Mouse (Mus musculus) erythroblast, embryonic 14.5 days (primary cell): ENCODE data around the gene Klhl21.

Experiments
- GATA1 ChIP-seq: IDR thresholded peaks from 2 replicates; pipeline ENCODE4 v1.6.1; 2012; ENCODE audit warnings: low read length, inconsistent platforms, mixed read lengths
- TAL1 ChIP-seq: IDR thresholded peaks from 3 replicates; pipeline ENCODE4 v1.6.1; 2012; ENCODE audit warnings: low read length, inconsistent platforms, mixed read lengths

DNA sequence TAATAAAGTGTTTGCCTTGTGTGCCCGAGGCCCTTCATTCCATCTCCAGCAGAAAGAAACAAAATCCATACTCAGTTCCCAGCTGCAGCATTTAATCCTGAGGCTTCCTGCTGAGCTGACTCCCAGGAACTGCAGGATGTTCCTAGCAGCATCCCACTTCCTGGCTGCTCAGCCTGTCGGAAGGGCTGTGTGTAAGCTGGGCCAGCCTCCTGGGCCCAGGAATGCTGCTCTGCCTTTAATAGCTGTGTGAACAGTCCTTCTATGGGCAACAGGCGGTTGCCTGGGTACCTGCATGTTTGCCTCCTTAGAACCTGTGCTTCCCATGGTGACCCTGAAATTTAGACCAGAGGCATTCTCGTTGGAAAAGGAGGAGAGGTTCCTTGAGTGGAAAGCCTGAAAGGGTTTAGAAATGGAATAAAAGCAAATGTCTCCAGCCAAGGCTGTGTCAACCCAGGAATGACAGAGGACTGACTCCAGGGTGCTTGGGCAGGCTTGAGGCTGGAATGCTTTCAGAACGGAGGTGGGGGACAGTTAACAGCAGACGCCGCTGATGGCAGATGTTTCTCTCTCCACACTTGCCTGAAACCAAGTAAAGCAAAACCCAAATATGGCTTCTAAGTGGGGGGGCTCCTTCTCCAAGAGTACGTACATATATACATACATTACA, 989 bp upstream of the Klhl21 start:
- TF ChIP-seq TAL1 (no peak), GATA1 (no peak)
